15 mouse cellular contexts compared by ENCODE assay signal in the genomic region with DNA sequence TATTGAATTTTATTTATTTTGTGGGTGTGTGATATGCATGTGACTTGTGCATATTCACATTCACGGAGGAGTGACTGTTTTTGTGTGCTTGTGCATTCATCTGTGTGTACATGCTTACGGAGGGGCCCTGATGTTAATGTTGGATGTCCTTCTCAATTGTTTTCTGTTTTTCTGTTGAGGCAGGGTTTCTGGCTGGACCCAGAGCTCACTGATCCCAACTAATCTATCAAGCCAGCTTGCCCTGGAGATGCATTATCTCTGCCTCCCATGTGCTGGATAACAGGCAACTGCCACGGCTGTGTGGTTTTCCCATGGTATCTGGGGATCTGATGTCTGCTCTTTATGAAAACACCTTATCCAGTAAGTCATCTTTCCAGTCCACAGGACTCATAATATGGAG.
DNase-seq lines count a peak whose midpoint lies in the region; ATAC-seq and TF ChIP-seq lines count a peak whose summit lies in the region.
"Had no signal": no experiment of that assay in that cellular context is flagged by ENCODE, and none has a peak within 500 bp of the region (broad histone marks: within the 10 kb centered on the region; RNA-seq: fewer than 3 reads in every experiment).

No protein-coding gene starts in this region.

- H3K9ac ChIP-seq in heart, embryonic 13.5 days, result no peak overlapping the region
- no peak overlapping the region for H3K9ac ChIP-seq in hindbrain, embryonic 15.5 days
- H3K9ac ChIP-seq: lung, embryonic 14.5 days had no signal

- TF ChIP-seq CTCF in brain, embryonic 14.5 days (IDR thresholded peaks at IDR 0.05; ENCODE audit: borderline replicate concordance, extremely low read depth, insufficient read depth, insufficient read length), result no peak

- H3K27me3 ChIP-seq in heart, embryonic 13.5 days (replicated peaks), result no peaks in the 10 kb centered on the region
- H3K27me3 ChIP-seq in hindbrain, embryonic 15.5 days, result no peaks in the 10 kb centered on the region

- H3K4me3 ChIP-seq in heart, embryonic 13.5 days, result no peak overlapping the region
- no peak overlapping the region for H3K4me3 ChIP-seq in hindbrain, embryonic 15.5 days
- H3K4me3 ChIP-seq: erythroblast, embryonic 14.5 days; gastrocnemius, adult 2 months; left cerebral cortex, adult 2 months; myocyte had no signal

- intact Hi-C loops in heart, postnatal 14 days (cut with DNase I), result loop anchor here (10.0 kb wide), 1 partner anchor 256 kb away; no protein-coding TSS in a partner anchor

- no peaks in the 10 kb centered on the region for H3K9me3 ChIP-seq in heart, embryonic 13.5 days
- H3K9me3 ChIP-seq in hindbrain, embryonic 15.5 days, result no peaks in the 10 kb centered on the region

- 53% methylated on average over 3 of the region's 3 CpGs for WGBS in heart, embryonic 13.5 days
- 30% methylated on average over 3 of the region's 3 CpGs for WGBS in hindbrain, embryonic 15.5 days

- ATAC-seq in heart, embryonic 13.5 days (ENCODE audit: extremely low read depth, insufficient number of reproducible peaks, low FRiP score, low TSS enrichment), result no peak
- ATAC-seq in hindbrain, embryonic 15.5 days (ENCODE audit: low FRiP score, low read depth), result no peak
- peak; percentile 74 for ATAC-seq in megakaryocyte-erythroid progenitor cell, adult 5-6 weeks (replicated peaks; ENCODE audit: low FRiP score, low TSS enrichment, poor library complexity, severe bottlenecking)
- no peak for ATAC-seq in erythroblast, adult 5-6 weeks (replicated peaks; ENCODE audit: low FRiP score, poor library complexity, severe bottlenecking)
- ATAC-seq in activated CD4-positive, CD25-positive, alpha-beta regulatory T cell, adult 4 months, result no peak
- ATAC-seq in erythroid progenitor cell, adult 5-6 weeks (replicated peaks; ENCODE audit: low FRiP score, poor library complexity, severe bottlenecking), result no peak

- no peak for TF ChIP-seq POLR2A in brain, embryonic 14.5 days (IDR thresholded peaks at IDR 0.05; ENCODE audit: borderline replicate concordance, extremely low read depth, insufficient read depth, insufficient read length, poor library complexity, severe bottlenecking)

- DNase-seq in heart, postnatal 14 days, result no peak
- DNase-seq in brain, embryonic 14.5 days (ENCODE audit: low read depth), result peak; percentile 12
- DNase-seq: cerebellum, adult 9-10 months; gastrocnemius, adult 2 months; kidney, adult 8-10 months had no signal

- H3K4me2 ChIP-seq in heart, embryonic 13.5 days, result peak overlapping the region; percentile 56
- peak overlapping the region; percentile 35; the same call in 1 of the 2 replicates for H3K4me2 ChIP-seq in hindbrain, embryonic 15.5 days

- H3K27ac ChIP-seq in heart, embryonic 13.5 days (replicated peaks), result no peak overlapping the region
- H3K27ac ChIP-seq in hindbrain, embryonic 15.5 days (replicated peaks), result no peak overlapping the region
- H3K27ac ChIP-seq: gastrocnemius, adult 2 months; left cerebral cortex, adult 2 months had no signal

- no peaks in the 10 kb centered on the region for H3K36me3 ChIP-seq in heart, embryonic 13.5 days
- no peaks in the 10 kb centered on the region for H3K36me3 ChIP-seq in hindbrain, embryonic 15.5 days

- peaks cover 4% of the 10 kb centered on the region; the same call in 1 of the 2 replicates for H3K4me1 ChIP-seq in heart, embryonic 13.5 days
- peaks cover 8% of the 10 kb centered on the region; the same call in 1 of the 2 replicates for H3K4me1 ChIP-seq in hindbrain, embryonic 15.5 days (replicated peaks)
